Mouse (Mus musculus): ENCODE measurements around the gene Sh3bgrl2. TPM values are rescaled to one million over a fixed set of nuclear protein-coding genes. Genes with fewer than 3 reads are reported as not detected.

Sh3bgrl2 gene
- polyA plus RNA-seq, 2 experiments = 5.3 to 15.5 TPM

DNA sequence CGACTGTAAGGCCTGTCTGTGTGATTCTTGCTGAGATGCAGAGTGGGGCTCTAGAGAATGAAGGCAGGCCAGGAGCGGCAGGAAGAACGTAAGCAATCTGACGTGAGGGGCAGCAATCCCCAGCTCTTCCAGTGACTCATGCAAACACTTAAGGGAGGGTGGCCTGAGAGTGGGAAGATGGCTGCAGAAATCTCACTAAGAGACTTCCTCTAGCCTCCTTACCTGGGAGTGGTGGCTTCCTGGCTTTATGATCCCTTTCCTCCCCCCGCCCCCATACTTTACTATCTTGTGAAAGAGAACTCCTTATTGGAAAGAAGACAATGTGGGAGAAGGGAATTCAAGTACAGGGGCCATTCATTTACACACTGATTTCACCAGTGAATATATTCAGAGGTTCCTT is 106.5 kb downstream of the Sh3bgrl2 start:
- ATAC-seq (ENCODE audit: low FRiP score, low read depth) (no peak), DNase-seq (ENCODE audit: low spot score) (no peak)
- Histone ChIP-seq H3K9ac (ENCODE audit: low read depth, low read length, severe bottlenecking) (no peak overlapping the region), H3K36me3 (ENCODE audit: control insufficient read depth, insufficient read depth, low read length) (no peaks in the 10 kb centered on the region), H3K27me3 (ENCODE audit: control insufficient read depth, insufficient read depth, low read length) (no peaks in the 10 kb centered on the region), H3K4me3 (replicated peaks; ENCODE audit: low read length) (no peak overlapping the region), H3K9me3 (ENCODE audit: control insufficient read depth, low read length) (no peaks in the 10 kb centered on the region), H3K4me2 (replicated peaks; ENCODE audit: low read depth, low read length, severe bottlenecking) (no peak overlapping the region), H3K4me1 (ENCODE audit: control insufficient read depth, insufficient read depth, low read length) (no peaks in the 10 kb centered on the region), H3K27ac (replicated peaks; ENCODE audit: low read depth, low read length) (no peak overlapping the region)
- no peak for TF ChIP-seq POLR2A (IDR thresholded peaks at IDR 0.05; ENCODE audit: borderline replicate concordance, extremely low read depth, insufficient read depth, insufficient read length)
- 68% methylated on average over 5 of the region's 5 CpGs for WGBS

DNA sequence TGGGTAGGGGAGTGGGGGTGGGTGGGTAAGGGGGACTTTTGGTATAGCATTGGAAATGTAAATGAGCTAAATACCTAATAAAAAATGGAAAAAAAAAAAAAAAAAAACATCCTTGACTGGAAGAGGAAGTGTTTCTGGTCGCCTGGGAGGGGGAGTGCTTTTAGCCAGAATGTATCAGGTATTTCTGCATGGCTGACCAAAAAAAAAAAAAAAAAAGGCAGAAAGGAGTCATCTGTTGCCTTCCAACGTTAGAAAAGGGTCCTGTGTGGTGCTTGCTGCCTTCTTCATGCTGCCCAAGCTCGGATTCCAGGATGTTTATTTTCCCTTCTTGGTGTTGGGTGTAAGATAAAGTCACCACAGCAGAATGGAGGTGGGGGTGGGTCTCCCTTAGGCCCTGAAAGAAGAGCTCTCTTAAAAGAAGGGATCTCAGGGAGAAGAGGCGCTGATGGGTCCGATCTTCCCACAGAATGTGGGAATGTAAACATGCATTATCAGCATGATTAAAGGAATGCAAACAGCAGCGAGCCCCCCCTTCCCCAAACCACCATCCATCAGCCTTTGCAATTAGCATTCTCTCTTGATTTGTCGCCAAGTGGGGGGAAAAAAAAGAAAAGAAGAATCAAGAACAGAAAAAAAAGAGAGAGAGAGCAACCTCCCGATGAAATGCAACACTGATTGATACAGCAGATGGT is 109.0 kb downstream of the Sh3bgrl2 start:
- Histone ChIP-seq H3K4me3 (replicated peaks; ENCODE audit: low read length) (no peak overlapping the region), H3K4me1 (ENCODE audit: control insufficient read depth, insufficient read depth, low read length) (no peaks in the 10 kb centered on the region), H3K4me2 (replicated peaks; ENCODE audit: low read depth, low read length, severe bottlenecking) (no peak overlapping the region), H3K9ac (ENCODE audit: low read depth, low read length, severe bottlenecking) (no peak overlapping the region), H3K36me3 (ENCODE audit: control insufficient read depth, insufficient read depth, low read length) (no peaks in the 10 kb centered on the region), H3K9me3 (ENCODE audit: control insufficient read depth, low read length) (no peaks in the 10 kb centered on the region), H3K27me3 (ENCODE audit: control insufficient read depth, insufficient read depth, low read length) (no peaks in the 10 kb centered on the region), H3K27ac (replicated peaks; ENCODE audit: low read depth, low read length) (no peak overlapping the region)
- WGBS = 23% methylated on average over 8 of the region's 8 CpGs
- ATAC-seq (ENCODE audit: low FRiP score, low read depth) (no peak), DNase-seq (ENCODE audit: low spot score) (no peak)
- TF ChIP-seq POLR2A (IDR thresholded peaks at IDR 0.05; ENCODE audit: borderline replicate concordance, extremely low read depth, insufficient read depth, insufficient read length) = no peak

DNA sequence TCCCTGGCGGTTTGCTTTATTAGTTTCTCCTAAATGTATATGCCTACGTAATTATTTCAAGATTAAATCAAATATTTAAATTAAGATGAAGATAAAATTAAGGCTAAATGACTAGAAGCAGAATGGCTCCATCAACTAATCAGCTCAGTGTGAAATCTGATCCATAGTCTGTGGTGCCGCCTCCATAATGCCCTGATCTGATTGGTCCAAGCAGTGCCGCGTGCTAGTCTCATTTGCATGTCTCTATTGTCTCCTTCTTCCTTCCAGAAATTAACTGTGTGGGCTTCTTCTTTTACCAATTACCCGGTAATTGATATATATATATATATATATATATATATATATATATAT is 109.5 kb downstream of the Sh3bgrl2 start:
- Histone ChIP-seq H3K4me3 (replicated peaks; ENCODE audit: low read length) (no peak overlapping the region), H3K9ac (ENCODE audit: low read depth, low read length, severe bottlenecking) (no peak overlapping the region), H3K27me3 (ENCODE audit: control insufficient read depth, insufficient read depth, low read length) (no peaks in the 10 kb centered on the region), H3K9me3 (ENCODE audit: control insufficient read depth, low read length) (no peaks in the 10 kb centered on the region), H3K27ac (replicated peaks; ENCODE audit: low read depth, low read length) (no peak overlapping the region), H3K4me1 (ENCODE audit: control insufficient read depth, insufficient read depth, low read length) (no peaks in the 10 kb centered on the region), H3K4me2 (replicated peaks; ENCODE audit: low read depth, low read length, severe bottlenecking) (no peak overlapping the region), H3K36me3 (ENCODE audit: control insufficient read depth, insufficient read depth, low read length) (no peaks in the 10 kb centered on the region)
- DNase-seq (ENCODE audit: low spot score) (no peak), ATAC-seq (ENCODE audit: low FRiP score, low read depth) (no peak)
- no peak for TF ChIP-seq POLR2A (IDR thresholded peaks at IDR 0.05; ENCODE audit: borderline replicate concordance, extremely low read depth, insufficient read depth, insufficient read length)
- 40% methylated on average over 6 of the region's 6 CpGs for WGBS

DNA sequence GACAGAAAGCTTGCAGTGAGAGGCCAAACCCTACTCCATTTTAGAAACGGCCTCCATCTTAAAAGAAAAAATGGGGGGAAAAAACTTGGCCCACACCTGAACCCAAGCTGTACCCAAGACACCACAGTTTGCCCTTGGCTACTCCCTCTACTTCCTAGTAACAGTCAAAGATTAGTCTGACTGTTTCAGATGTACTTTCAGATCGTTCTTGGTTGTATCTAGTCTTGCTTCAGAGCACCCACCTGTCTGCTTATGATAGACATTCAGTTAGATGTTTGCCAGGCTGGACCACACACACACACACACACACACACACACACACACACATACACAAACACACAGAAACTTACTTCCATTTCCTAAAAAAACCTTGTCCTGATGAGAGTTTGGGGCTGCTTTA is 111.0 kb downstream of the Sh3bgrl2 start:
- H3K4me3 ChIP-seq (replicated peaks; ENCODE audit: low read length) = no peak overlapping the region
- ATAC-seq (ENCODE audit: low FRiP score, low read depth) = no peak
- no peaks in the 10 kb centered on the region for H3K36me3 ChIP-seq (ENCODE audit: control insufficient read depth, insufficient read depth, low read length)
- no peaks in the 10 kb centered on the region for H3K9me3 ChIP-seq (ENCODE audit: control insufficient read depth, low read length)
- no peaks in the 10 kb centered on the region for H3K27me3 ChIP-seq (ENCODE audit: control insufficient read depth, insufficient read depth, low read length)
- WGBS = 90% methylated on average over 2 of the region's 2 CpGs
- no peak for TF ChIP-seq POLR2A (IDR thresholded peaks at IDR 0.05; ENCODE audit: borderline replicate concordance, extremely low read depth, insufficient read depth, insufficient read length)
- H3K4me1 ChIP-seq (ENCODE audit: control insufficient read depth, insufficient read depth, low read length) = no peaks in the 10 kb centered on the region
- no peak overlapping the region for H3K27ac ChIP-seq (replicated peaks; ENCODE audit: low read depth, low read length)
- DNase-seq (ENCODE audit: low spot score) = no peak
- no peak overlapping the region for H3K4me2 ChIP-seq (replicated peaks; ENCODE audit: low read depth, low read length, severe bottlenecking)
- no peak overlapping the region for H3K9ac ChIP-seq (ENCODE audit: low read depth, low read length, severe bottlenecking)

DNA sequence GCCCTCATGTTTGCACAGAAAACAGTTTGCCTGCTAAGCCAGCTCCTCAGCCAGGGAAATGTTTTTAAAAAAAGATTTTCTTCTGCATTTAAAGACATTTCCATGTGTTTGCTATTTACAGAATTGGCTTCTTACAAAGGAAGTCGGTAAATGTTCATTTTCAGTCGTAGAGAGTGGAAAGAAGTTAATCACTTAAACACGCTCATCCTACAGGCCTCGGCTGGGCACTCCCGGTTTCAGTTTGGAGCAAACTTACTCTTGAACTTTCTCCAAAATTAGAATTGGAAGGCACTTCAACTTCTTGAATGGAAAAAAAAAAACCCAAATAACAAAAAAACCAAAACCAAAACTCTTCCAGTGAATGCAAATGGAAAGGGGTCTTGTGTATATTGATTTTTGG is 113.7 kb downstream of the Sh3bgrl2 start:
- WGBS = 57% methylated on average over 5 of the region's 5 CpGs
- ATAC-seq (ENCODE audit: low FRiP score, low read depth) (no peak), DNase-seq (ENCODE audit: low spot score) (no peak)
- no peaks in the 10 kb centered on the region for H3K4me1 ChIP-seq (ENCODE audit: control insufficient read depth, insufficient read depth, low read length)
- no peaks in the 10 kb centered on the region for H3K36me3 ChIP-seq (ENCODE audit: control insufficient read depth, insufficient read depth, low read length)
- no peak overlapping the region for H3K4me2 ChIP-seq (replicated peaks; ENCODE audit: low read depth, low read length, severe bottlenecking)
- no peak overlapping the region for H3K4me3 ChIP-seq (replicated peaks; ENCODE audit: low read length)
- no peak overlapping the region for H3K27ac ChIP-seq (replicated peaks; ENCODE audit: low read depth, low read length)
- no peaks in the 10 kb centered on the region for H3K9me3 ChIP-seq (ENCODE audit: control insufficient read depth, low read length)
- H3K9ac ChIP-seq (ENCODE audit: low read depth, low read length, severe bottlenecking) = no peak overlapping the region
- TF ChIP-seq POLR2A (IDR thresholded peaks at IDR 0.05; ENCODE audit: borderline replicate concordance, extremely low read depth, insufficient read depth, insufficient read length) = no peak
- H3K27me3 ChIP-seq (ENCODE audit: control insufficient read depth, insufficient read depth, low read length) = no peaks in the 10 kb centered on the region
